Mouse (Mus musculus) E14TG2a.4 (cell line): Measurements from ENCODE around the gene Ppil2.

Experiments used
- H3K27me3 ChIP-seq: 2 replicates; pipeline ENCODE4 v1.6.1; 2014; ENCODE audit warnings: low read length, control low read depth; ENCODE audit not compliant: insufficient read depth
- H3K36me3 ChIP-seq: 2 replicates; pipeline ENCODE4 v1.6.1; 2014; ENCODE audit warnings: low read length, control low read depth; ENCODE audit not compliant: insufficient read depth
- H3K4me1 ChIP-seq: replicated peaks from 2 replicates; pipeline ENCODE4 v1.6.1; 2014; ENCODE audit warnings: low read depth, low read length, control low read depth
- H3K4me3 ChIP-seq: replicated peaks from 2 replicates; pipeline ENCODE4 v1.5.1; 2014; ENCODE audit warnings: mild to moderate bottlenecking, low read length
- H3K9me3 ChIP-seq: 2 replicates; pipeline ENCODE4 v1.6.1; 2014; ENCODE audit warnings: low read length, control low read depth
- CTCF ChIP-seq: conservative IDR thresholded peaks from 2 replicates; pipeline ENCODE4 v1.5.1; 2014; ENCODE audit warnings: low read length
- NANOG ChIP-seq: IDR thresholded peaks from 2 replicates; pipeline ENCODE4 v1.6.1; 2014; ENCODE audit warnings: borderline replicate concordance, low read length, mixed read lengths
- POU5F1 ChIP-seq: IDR thresholded peaks from 2 replicates; pipeline ENCODE4 v1.6.1; 2014; ENCODE audit warnings: low read length, borderline replicate concordance

Ppil2 gene

GRCm38 (mm10) chr16:17082121-17082792 is 28.8 kb downstream of the Ppil2 start:
- Histone ChIP-seq H3K4me1 (peaks cover 31% of the 10 kb centered on the region), H3K4me3 (no peak overlapping the region), H3K9me3 (no peaks in the 10 kb centered on the region), H3K27me3 (no peaks in the 10 kb centered on the region), H3K36me3 (peaks cover 80% of the 10 kb centered on the region)
- no peak for TF ChIP-seq POU5F1
- no peak for TF ChIP-seq NANOG
- no peak for TF ChIP-seq CTCF

GRCm38 (mm10) chr16:17078101-17078500 is 33.0 kb downstream of the Ppil2 start:
- TF ChIP-seq CTCF: no peak
- no peak for TF ChIP-seq NANOG
- TF ChIP-seq POU5F1: no peak
- peaks cover 51% of the 10 kb centered on the region for H3K36me3 ChIP-seq

GRCm38 (mm10) chr16:17076869-17077268 is 34.2 kb downstream of the Ppil2 start:
- H3K36me3 ChIP-seq: peaks cover 43% of the 10 kb centered on the region
- H3K9me3 ChIP-seq: no peaks in the 10 kb centered on the region
- H3K4me3 ChIP-seq: no peak overlapping the region
- peaks cover 37% of the 10 kb centered on the region for H3K4me1 ChIP-seq
- TF ChIP-seq POU5F1 (no peak), CTCF (peak; percentile 37)
- H3K27me3 ChIP-seq: no peaks in the 10 kb centered on the region

More at GRCm38 (mm10) chr16:17078101-17078500, 33.0 kb downstream of the Ppil2 start:
- Histone ChIP-seq H3K27me3 (no peaks in the 10 kb centered on the region), H3K9me3 (no peaks in the 10 kb centered on the region), H3K4me3 (no peak overlapping the region), H3K4me1 (peaks cover 37% of the 10 kb centered on the region)

GRCm38 (mm10) chr16:17076301-17076700 is 34.8 kb downstream of the Ppil2 start:
- H3K4me1 ChIP-seq: peaks cover 37% of the 10 kb centered on the region
- no peak overlapping the region for H3K4me3 ChIP-seq
- H3K36me3 ChIP-seq: peaks cover 37% of the 10 kb centered on the region
- no peaks in the 10 kb centered on the region for H3K9me3 ChIP-seq
- H3K27me3 ChIP-seq: no peaks in the 10 kb centered on the region
- TF ChIP-seq POU5F1 (no peak), CTCF (peak; percentile 62), NANOG (no peak)

- peaks cover 42% of the 10 kb centered on the region for H3K4me1 ChIP-seq
- no peaks in the 10 kb centered on the region for H3K9me3 ChIP-seq
- peaks cover 24% of the 10 kb centered on the region for H3K36me3 ChIP-seq
- H3K27me3 ChIP-seq: no peaks in the 10 kb centered on the region
- TF ChIP-seq NANOG (no peak), POU5F1 (no peak), CTCF (no peak)
- H3K4me3 ChIP-seq: no peak overlapping the region
Observed at GRCm38 (mm10) chr16:17073000-17073399, 38.1 kb downstream of the Ppil2 start.

- TF ChIP-seq POU5F1 (no peak), CTCF (no peak), NANOG (no peak)
- Histone ChIP-seq H3K9me3 (no peaks in the 10 kb centered on the region), H3K4me3 (peak overlapping the region; percentile 93), H3K27me3 (peaks cover 4% of the 10 kb centered on the region), H3K4me1 (peaks cover 28% of the 10 kb centered on the region), H3K36me3 (peaks cover 15% of the 10 kb centered on the region)
Observed at GRCm38 (mm10) chr16:17070716-17071115, 40.3 kb downstream of the Ppil2 start.

- Histone ChIP-seq H3K4me3 (peak within 1 kb of the TSS; percentile 93), H3K36me3 (peaks cover 9% of the 10 kb centered on the region; the same call in 1 of the 2 replicates), H3K4me1 (peaks cover 23% of the 10 kb centered on the region), H3K27me3 (peaks cover 7% of the 10 kb centered on the region), H3K9me3 (no peaks in the 10 kb centered on the region)
- no peak for TF ChIP-seq NANOG
- peak; percentile 20; the same call in 1 of the 2 replicates for TF ChIP-seq CTCF
Observed at GRCm38 (mm10) chr16:17069511-17070443, 41.3 kb downstream of the Ppil2 start, which contains the start of gene Ypel1. Gene Ypel1, plus strand, starts transcription at chr16:17069696.

GRCm38 (mm10) chr16:17067552-17067951 is 43.5 kb downstream of the Ppil2 start:
- TF ChIP-seq POU5F1: no peak
- TF ChIP-seq CTCF: no peak
- Histone ChIP-seq H3K27me3 (peaks cover 17% of the 10 kb centered on the region), H3K9me3 (no peaks in the 10 kb centered on the region), H3K36me3 (no peaks in the 10 kb centered on the region), H3K4me3 (no peak overlapping the region), H3K4me1 (peaks cover 10% of the 10 kb centered on the region)
